Mouse (Mus musculus): ENCODE results near the gene Nudt16l1.

- no peak for TF ChIP-seq POLR2A (IDR thresholded peaks at IDR 0.05; ENCODE audit: low read depth, low read length)
- no peak for TF ChIP-seq CTCF (IDR thresholded peaks at IDR 0.05; ENCODE audit: extremely low read depth, insufficient read depth, insufficient read length, insufficient replicate concordance)
Observed at GRCm38 (mm10) chr16:4956609-4957008, 18.0 kb downstream of the Nudt16l1 start.

Measured in spleen, adult 2 months (tissue).